18 mouse cellular contexts compared by ENCODE assay signal in genomic region chr1:191741635-191742034, GRCm38 (mm10). TPM values are rescaled to one million over a fixed set of nuclear protein-coding genes. Genes with fewer than 3 reads are reported as not detected.
DNase-seq lines count a peak whose midpoint lies in the region; ATAC-seq lines count a peak whose summit lies in the region.
"Had no signal": no experiment of that assay in that cellular context is flagged by ENCODE, and none has a peak within 500 bp of the region (broad histone marks: within the 10 kb centered on the region; RNA-seq: fewer than 3 reads in every experiment).

No protein-coding gene starts in this region.

- H3K4me2 ChIP-seq in kidney, embryonic 14.5 days (replicated peaks; ENCODE audit: low read depth, low read length): no peak overlapping the region
- 0 out of 2 replicates have a peak overlapping the region, but pooled peaks have one; percentile 6 for H3K4me2 ChIP-seq in liver, embryonic 16.5 days (ENCODE audit: low read depth, low read length)
- no peak overlapping the region for H3K4me2 ChIP-seq in liver, embryonic 11.5 days
- H3K4me2 ChIP-seq: embryonic facial prominence, embryonic 15.5 days; forebrain, embryonic 15.5 days; heart, embryonic 13.5 days had no signal

- 73% methylated on average over 4 of the region's 4 CpGs for WGBS in kidney, embryonic 14.5 days
- 55% methylated on average over 4 of the region's 4 CpGs for WGBS in liver, embryonic 16.5 days (ENCODE audit: insufficient replicate concordance)
- 72% methylated on average over 4 of the region's 4 CpGs for WGBS in liver, embryonic 11.5 days

- no peaks in the 10 kb centered on the region for H3K27me3 ChIP-seq in kidney, embryonic 14.5 days (ENCODE audit: control insufficient read depth, insufficient read depth, low read length)
- H3K27me3 ChIP-seq in liver, embryonic 16.5 days (ENCODE audit: control insufficient read depth, insufficient read depth, low read depth, low read length): no peaks in the 10 kb centered on the region
- H3K27me3 ChIP-seq in liver, embryonic 11.5 days (replicated peaks; ENCODE audit: control insufficient read depth, insufficient read depth, low read length): no peaks in the 10 kb centered on the region
- H3K27me3 ChIP-seq: embryonic facial prominence, embryonic 15.5 days; forebrain, embryonic 15.5 days; heart, embryonic 13.5 days had no signal

- no peak overlapping the region for H3K27ac ChIP-seq in kidney, embryonic 14.5 days (ENCODE audit: low read depth, low read length)
- no peak overlapping the region for H3K27ac ChIP-seq in liver, embryonic 16.5 days (ENCODE audit: low read length)
- no peak overlapping the region for H3K27ac ChIP-seq in liver, embryonic 11.5 days (ENCODE audit: low read depth, low read length)
- H3K27ac ChIP-seq: embryonic facial prominence, embryonic 15.5 days; forebrain, embryonic 15.5 days; heart, embryonic 13.5 days had no signal

- 0 out of 2 replicates have a peak, but pooled peaks cover 3% of the 10 kb centered on the region for H3K4me1 ChIP-seq in kidney, embryonic 14.5 days (ENCODE audit: control insufficient read depth, insufficient read depth, low read length)
- no peaks in the 10 kb centered on the region; the same call in none of the 2 replicates for H3K4me1 ChIP-seq in liver, embryonic 16.5 days (ENCODE audit: control insufficient read depth, low read depth, low read length)
- peaks cover 5% of the 10 kb centered on the region for H3K4me1 ChIP-seq in liver, embryonic 11.5 days (replicated peaks; ENCODE audit: control insufficient read depth, insufficient read depth, low read length)
- H3K4me1 ChIP-seq: forebrain, embryonic 15.5 days had no signal

- no peaks in the 10 kb centered on the region for H3K36me3 ChIP-seq in kidney, embryonic 14.5 days (ENCODE audit: control insufficient read depth, insufficient read depth, low read length)
- H3K36me3 ChIP-seq in liver, embryonic 16.5 days (ENCODE audit: control insufficient read depth, insufficient read depth): no peaks in the 10 kb centered on the region
- H3K36me3 ChIP-seq in liver, embryonic 11.5 days (ENCODE audit: control insufficient read depth, insufficient read depth, low read length): no peaks in the 10 kb centered on the region; the same call in 1 of the 2 replicates
- H3K36me3 ChIP-seq: forebrain, embryonic 15.5 days; G1E had no signal

- DNase-seq in kidney, adult 11 months: peak; percentile 23
- peak; percentile 38 for DNase-seq in kidney, postnatal 14 days
- DNase-seq in kidney, adult 8-10 months: no peak
- no peak for DNase-seq in liver, embryonic 11.5 days (ENCODE audit: low spot score)
- DNase-seq in urinary bladder, postnatal 4 days (ENCODE audit: low spot score in 2 of 2): no peak
- DNase-seq: adrenal gland, adult 8-10 months; adrenal gland, postnatal 36 days; cerebellum, adult 2 months; cerebellum, postnatal 10 days; gastrocnemius, postnatal 36 days; heart, postnatal 36 days had no signal

- no peaks in the 10 kb centered on the region for H3K9me3 ChIP-seq in kidney, embryonic 14.5 days (ENCODE audit: control insufficient read depth, low read length)
- H3K9me3 ChIP-seq in liver, embryonic 16.5 days (replicated peaks; ENCODE audit: control insufficient read depth, low read length): no peaks in the 10 kb centered on the region
- no peaks in the 10 kb centered on the region for H3K9me3 ChIP-seq in liver, embryonic 11.5 days (ENCODE audit: control insufficient read depth, low read length)
- H3K9me3 ChIP-seq: embryonic facial prominence, embryonic 15.5 days; forebrain, embryonic 15.5 days; G1E; heart, embryonic 13.5 days had no signal

- H3K9ac ChIP-seq in kidney, embryonic 14.5 days (ENCODE audit: low read depth, low read length): no peak overlapping the region
- no peak overlapping the region for H3K9ac ChIP-seq in liver, embryonic 16.5 days (ENCODE audit: low read depth, low read length)
- no peak overlapping the region for H3K9ac ChIP-seq in liver, embryonic 11.5 days (ENCODE audit: low read depth, low read length)
- H3K9ac ChIP-seq: embryonic facial prominence, embryonic 15.5 days; forebrain, embryonic 15.5 days; heart, embryonic 13.5 days had no signal

- no peak overlapping the region for H3K4me3 ChIP-seq in kidney, embryonic 14.5 days (ENCODE audit: low read length)
- no peak overlapping the region for H3K4me3 ChIP-seq in liver, embryonic 16.5 days (ENCODE audit: low read depth, low read length)
- H3K4me3 ChIP-seq in liver, embryonic 11.5 days (ENCODE audit: low read depth, low read length): no peak overlapping the region
- H3K4me3 ChIP-seq: embryonic facial prominence, embryonic 15.5 days; forebrain, embryonic 15.5 days; heart, embryonic 13.5 days had no signal

- no peak for ATAC-seq in kidney, embryonic 14.5 days (ENCODE audit: low FRiP score, low TSS enrichment)
- no peak for ATAC-seq in liver, embryonic 16.5 days (ENCODE audit: low read depth)
- no peak for ATAC-seq in liver, embryonic 11.5 days (replicated peaks; ENCODE audit: low FRiP score)
- ATAC-seq: CD4-positive, CD25-positive, alpha-beta regulatory T cell, adult 4 months; forebrain, embryonic 15.5 days had no signal

RNA-seq across cellular contexts. Expression of gene Lpgat1, which starts 24.0 kb away (rescaled TPM):
- polyA plus RNA-seq in kidney, embryonic 14.5 days (2014; fragmentation: Nextera tagmentation; extraction: Ambion mirVana): 23.8 and 30.4 TPM in 2 replicates
- polyA plus RNA-seq in liver, embryonic 16.5 days (2015; fragmentation: Nextera tagmentation; extraction: Ambion mirVana): 4.5 and 5.3 TPM in 2 replicates
- 22.1 and 25.5 TPM in 2 replicates for polyA plus RNA-seq in liver, embryonic 11.5 days (2014; fragmentation: Nextera tagmentation; extraction: Ambion mirVana)
- polyA plus RNA-seq: G1E had no signal

Comparison
In these comparisons a context has a peak if more than half of its experiments do, and no peak if none do; other contexts are left out.
1. DNase-seq: peak in kidney, adult 11 months (single experiment) and kidney, postnatal 14 days (single experiment); none in kidney, adult 8-10 months (0 of 2), liver, embryonic 11.5 days (single experiment) and urinary bladder, postnatal 4 days (0 of 2).